Comparison of ENCODE assay signal across 4 mouse cellular contexts in genomic region chr1:73996650-73997049, GRCm38 (mm10).
"Had no signal": no experiment of that assay in that cellular context is flagged by ENCODE, and none has a peak within 500 bp of the region (broad histone marks: within the 10 kb centered on the region; RNA-seq: fewer than 3 reads in every experiment).

No protein-coding gene starts in this region.

- DNase-seq: layer of hippocampus, adult 9-11 months had no signal

- H3K27me3 ChIP-seq: limb, embryonic 15.5 days; liver, embryonic 12.5 days; midbrain, embryonic 13.5 days had no signal

- H3K27ac ChIP-seq: limb, embryonic 15.5 days; liver, embryonic 12.5 days; midbrain, embryonic 13.5 days had no signal

- H3K9ac ChIP-seq: limb, embryonic 15.5 days; liver, embryonic 12.5 days; midbrain, embryonic 13.5 days had no signal

- H3K36me3 ChIP-seq: midbrain, embryonic 13.5 days had no signal

- ATAC-seq: liver, embryonic 12.5 days; midbrain, embryonic 13.5 days had no signal

- H3K4me2 ChIP-seq: limb, embryonic 15.5 days; liver, embryonic 12.5 days; midbrain, embryonic 13.5 days had no signal

- H3K4me3 ChIP-seq: limb, embryonic 15.5 days; liver, embryonic 12.5 days; midbrain, embryonic 13.5 days had no signal

- H3K9me3 ChIP-seq: limb, embryonic 15.5 days; liver, embryonic 12.5 days; midbrain, embryonic 13.5 days had no signal
